ENCODE assay signal across 13 mouse cellular contexts in the genomic region with DNA sequence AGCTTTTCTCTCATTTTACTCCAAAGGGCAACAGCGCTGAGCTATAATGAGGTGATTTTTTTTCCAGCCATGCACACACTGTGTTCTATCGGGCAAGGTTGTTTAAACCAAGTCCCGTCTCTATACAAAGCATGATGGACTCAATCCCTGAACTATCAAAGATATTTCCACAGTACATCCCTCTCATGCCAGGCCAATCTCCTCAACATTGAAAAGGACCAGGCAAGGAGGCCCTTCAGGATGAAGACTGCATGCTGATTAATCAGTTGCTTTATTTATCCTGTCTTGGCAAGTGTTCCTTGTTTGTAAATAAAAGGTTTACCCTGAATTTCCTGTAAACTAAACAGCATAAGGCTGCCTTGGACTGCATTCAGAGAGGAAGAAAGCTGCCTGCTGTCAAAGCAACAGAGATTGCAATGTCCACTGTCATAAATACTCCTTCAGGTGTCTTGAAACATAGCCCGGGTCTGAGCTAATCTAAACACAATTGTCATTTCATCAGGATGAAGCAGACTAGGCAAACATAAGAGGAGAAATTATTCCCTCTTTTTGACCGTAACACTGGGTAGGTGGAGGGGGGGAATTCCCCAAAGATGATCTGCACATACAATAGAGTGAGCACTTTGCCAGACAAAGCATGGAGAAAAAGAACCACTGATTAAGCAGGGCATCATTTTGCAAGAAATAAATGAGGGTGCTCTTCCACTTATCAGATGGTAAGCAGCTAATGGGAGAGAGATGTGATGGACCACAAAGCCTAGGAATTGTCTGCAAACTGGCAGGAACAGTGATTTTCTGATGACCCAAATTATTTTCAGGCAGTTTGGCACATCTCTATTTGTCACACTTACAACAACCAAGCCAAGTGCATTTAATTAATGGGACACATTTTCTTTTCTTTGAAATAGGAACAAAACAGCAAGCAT.
DNase-seq lines count a peak whose midpoint lies in the region; ATAC-seq and TF ChIP-seq lines count a peak whose summit lies in the region.
"Had no signal": no experiment of that assay in that cellular context is flagged by ENCODE, and none has a peak within 500 bp of the region (broad histone marks: within the 10 kb centered on the region; RNA-seq: fewer than 3 reads in every experiment).

No protein-coding gene starts in this region.

- no peaks in the 10 kb centered on the region for H3K4me1 ChIP-seq in hindbrain, embryonic 11.5 days (replicated peaks; ENCODE audit: control insufficient read depth, insufficient read depth, low read length)
- peaks cover 34% of the 10 kb centered on the region for H3K4me1 ChIP-seq in neural tube, embryonic 13.5 days (replicated peaks)

- no peak for TF ChIP-seq CTCF in layer of hippocampus, adult 2 months (conservative IDR thresholded peaks at IDR 0.05)

- no peaks in the 10 kb centered on the region for H3K36me3 ChIP-seq in hindbrain, embryonic 11.5 days (ENCODE audit: control insufficient read depth, insufficient read depth, low read length)
- H3K36me3 ChIP-seq in neural tube, embryonic 13.5 days = no peaks in the 10 kb centered on the region

- H3K4me3 ChIP-seq in layer of hippocampus, adult 2 months = no peak overlapping the region; the same call in 1 of the 2 replicates
- H3K4me3 ChIP-seq in hindbrain, embryonic 11.5 days (ENCODE audit: low read depth, low read length) = no peak overlapping the region
- no peak overlapping the region for H3K4me3 ChIP-seq in neural tube, embryonic 13.5 days

- 53% methylated on average over 5 of the region's 5 CpGs for WGBS in hindbrain, embryonic 11.5 days
- WGBS in neural tube, embryonic 13.5 days = 15% methylated on average over 5 of the region's 5 CpGs

- no peak overlapping the region for H3K9ac ChIP-seq in hindbrain, embryonic 11.5 days (ENCODE audit: low read depth, low read length)
- no peak overlapping the region for H3K9ac ChIP-seq in neural tube, embryonic 13.5 days

- no peak overlapping the region for H3K4me2 ChIP-seq in hindbrain, embryonic 11.5 days (replicated peaks; ENCODE audit: low read depth, low read length)
- peak overlapping the region; percentile 23 for H3K4me2 ChIP-seq in neural tube, embryonic 13.5 days

- H3K27ac ChIP-seq in layer of hippocampus, adult 2 months = peak overlapping the region; percentile 67
- H3K27ac ChIP-seq in hindbrain, embryonic 11.5 days (ENCODE audit: low read depth, low read length) = peak overlapping the region; percentile 49
- H3K27ac ChIP-seq in neural tube, embryonic 13.5 days (replicated peaks) = peak overlapping the region; percentile 67
- H3K27ac ChIP-seq: macrophage had no signal

- no peak for DNase-seq in layer of hippocampus, adult 2 months (ENCODE audit: low spot score in 2 of 2)
- DNase-seq in layer of hippocampus, adult 8-10 months (ENCODE audit: low spot score in 2 of 2) = no peak
- peak; percentile 68 for DNase-seq in cerebellum, adult 9-11 months
- DNase-seq in hindbrain, embryonic 11.5 days (ENCODE audit: low spot score) = no peak
- DNase-seq in adrenal gland, adult 2 months = no peak
- no peak for DNase-seq in kidney, postnatal 10 days
- DNase-seq: gastrocnemius, postnatal 25 days; right cerebral cortex, adult 18-20 months had no signal

- no peaks in the 10 kb centered on the region for H3K27me3 ChIP-seq in hindbrain, embryonic 11.5 days (ENCODE audit: control insufficient read depth, insufficient read depth, low read length)
- H3K27me3 ChIP-seq in neural tube, embryonic 13.5 days = no peaks in the 10 kb centered on the region
- H3K27me3 ChIP-seq: CH12.LX had no signal

- ATAC-seq in hindbrain, embryonic 11.5 days (ENCODE audit: low FRiP score) = peak; percentile 70
- peak; percentile 84 for ATAC-seq in neural tube, embryonic 13.5 days (ENCODE audit: low read depth)
- no peak for ATAC-seq in megakaryocyte progenitor cell, adult 5-6 weeks (replicated peaks; ENCODE audit: poor library complexity)
- ATAC-seq: inflammation-experienced regulatory T-cells, adult 6 months had no signal

- no peaks in the 10 kb centered on the region for H3K9me3 ChIP-seq in hindbrain, embryonic 11.5 days (ENCODE audit: control insufficient read depth, low read length)
- no peaks in the 10 kb centered on the region for H3K9me3 ChIP-seq in neural tube, embryonic 13.5 days
